Mouse (Mus musculus): ENCODE results near the gene Olfr159. TPM values are rescaled to one million over a fixed set of nuclear protein-coding genes. Genes with fewer than 3 reads are reported as not detected.

Gene Olfr159
- total and polyA plus RNA-seq, 2 experiments from 2014 or later, result not detected

DNA sequence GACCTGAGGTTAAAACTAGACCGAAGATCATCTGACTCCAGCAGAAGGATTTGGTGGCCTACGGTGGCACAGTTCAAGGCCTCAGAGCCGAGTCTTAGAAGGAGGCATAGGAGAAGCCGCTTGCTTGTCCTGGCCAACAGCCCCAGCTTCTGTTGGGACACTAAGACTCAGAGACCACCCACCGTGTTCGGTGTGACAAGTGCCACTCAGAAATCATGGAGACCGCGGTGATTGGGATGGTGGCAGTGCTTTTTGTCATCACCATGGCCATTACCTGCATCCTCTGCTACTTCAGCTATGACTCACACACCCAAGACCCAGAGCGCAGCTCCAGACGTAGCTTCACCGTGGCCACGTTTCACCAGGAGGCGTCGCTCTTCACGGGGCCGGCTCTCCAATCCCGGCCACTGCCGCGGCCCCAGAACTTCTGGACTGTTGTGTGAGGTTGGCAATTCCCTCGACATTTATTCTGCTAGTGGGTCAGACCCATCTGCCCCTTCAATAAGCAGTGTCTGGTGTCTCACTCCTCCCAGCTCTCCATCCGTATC, 40.0 kb downstream of the Olfr159 start:
- no peaks in the 10 kb centered on the region for H3K27me3 ChIP-seq (ENCODE audit: control insufficient read depth, insufficient read depth, low read length)
- peak overlapping the region; percentile 28; the same call in 1 of the 2 replicates for H3K9ac ChIP-seq (replicated peaks; ENCODE audit: low read depth, low read length)
- H3K4me3 ChIP-seq (ENCODE audit: low read depth, low read length), result no peak overlapping the region
- peak overlapping the region; percentile 97 for H3K27ac ChIP-seq (ENCODE audit: low read depth)
- TF ChIP-seq EP300 (IDR thresholded peaks at IDR 0.05; ENCODE audit: low read depth), result no peak
- no peak for TF ChIP-seq CTCF (IDR thresholded peaks at IDR 0.05; ENCODE audit: low read depth)
- peaks cover 64% of the 10 kb centered on the region for H3K4me1 ChIP-seq (ENCODE audit: control insufficient read depth, insufficient read depth)
- WGBS, result 57% methylated on average over 21 of the region's 21 CpGs
- no peaks in the 10 kb centered on the region for H3K36me3 ChIP-seq (replicated peaks; ENCODE audit: control insufficient read depth, insufficient read depth, low read length)
- H3K4me2 ChIP-seq (ENCODE audit: low read depth, low read length), result 0 out of 2 replicates have a peak overlapping the region, but pooled peaks have one; percentile 15
- DNase-seq (ENCODE audit: low spot score), result no peak
- no peak for ATAC-seq (ENCODE audit: insufficient read depth, low read depth)
- H3K9me3 ChIP-seq (replicated peaks; ENCODE audit: control insufficient read depth, low read length), result no peaks in the 10 kb centered on the region

DNA sequence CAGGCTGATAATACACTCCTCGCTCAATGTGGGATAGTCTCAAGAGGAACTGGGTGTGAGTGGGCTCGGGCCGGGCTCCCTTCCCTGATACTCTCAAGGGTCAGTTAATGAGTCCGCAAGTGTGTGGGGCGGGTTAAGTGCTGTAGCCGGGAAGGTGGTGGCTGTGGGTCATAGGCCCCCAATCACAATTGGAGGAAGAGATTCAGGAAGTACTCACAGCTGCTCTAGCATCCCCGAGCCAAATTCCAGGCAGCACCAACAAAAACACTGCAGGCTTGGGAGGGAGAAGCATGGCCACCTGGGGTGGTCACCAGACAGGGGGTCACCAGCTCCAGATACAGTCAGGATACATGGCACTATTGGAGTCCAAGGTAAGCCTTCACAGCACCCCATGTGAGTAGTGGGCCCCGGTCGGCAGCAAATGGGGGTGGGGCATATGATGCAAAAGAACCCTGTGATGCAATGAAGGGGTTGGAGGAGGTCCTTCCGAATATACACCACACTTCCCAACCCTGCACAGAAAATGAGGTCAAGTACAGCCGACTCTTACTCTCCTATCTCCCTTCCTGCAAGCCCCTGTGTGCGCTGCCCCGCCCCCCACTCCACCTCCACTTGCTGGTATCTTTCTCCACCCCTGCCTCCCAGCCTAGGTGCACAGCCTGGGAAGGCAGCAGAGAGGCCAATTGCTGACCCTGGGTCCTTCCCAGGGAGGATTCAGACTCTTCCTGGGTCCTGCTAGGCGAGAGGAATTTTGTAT, 40.8 kb downstream of the Olfr159 start, which contains the start of gene Spaar:
Gene Spaar (plus strand): TSS at position 241 of the 757 bp plus-strand sequence.
- TF ChIP-seq CTCF (IDR thresholded peaks at IDR 0.05; ENCODE audit: low read depth) (no peak), EP300 (IDR thresholded peaks at IDR 0.05; ENCODE audit: low read depth) (peak; percentile 68; the same call in 1 of the 2 replicates)
- Histone ChIP-seq H3K27me3 (ENCODE audit: control insufficient read depth, insufficient read depth, low read length) (no peaks in the 10 kb centered on the region), H3K4me1 (ENCODE audit: control insufficient read depth, insufficient read depth) (peaks cover 61% of the 10 kb centered on the region), H3K9me3 (replicated peaks; ENCODE audit: control insufficient read depth, low read length) (no peaks in the 10 kb centered on the region), H3K36me3 (replicated peaks; ENCODE audit: control insufficient read depth, insufficient read depth, low read length) (no peaks in the 10 kb centered on the region), H3K4me2 (ENCODE audit: low read depth, low read length) (peak within 1 kb of the TSS; percentile 26; the same call in 1 of the 2 replicates), H3K9ac (replicated peaks; ENCODE audit: low read depth, low read length) (peak within 1 kb of the TSS; percentile 28; the same call in 1 of the 2 replicates), H3K27ac (ENCODE audit: low read depth) (peak within 1 kb of the TSS; percentile 97), H3K4me3 (ENCODE audit: low read depth, low read length) (no peak within 1 kb of the TSS)
- ATAC-seq (ENCODE audit: insufficient read depth, low read depth) (peak; percentile 29), DNase-seq (ENCODE audit: low spot score) (peak; percentile 70)
- 29% methylated on average over 14 of the region's 14 CpGs for WGBS

DNA sequence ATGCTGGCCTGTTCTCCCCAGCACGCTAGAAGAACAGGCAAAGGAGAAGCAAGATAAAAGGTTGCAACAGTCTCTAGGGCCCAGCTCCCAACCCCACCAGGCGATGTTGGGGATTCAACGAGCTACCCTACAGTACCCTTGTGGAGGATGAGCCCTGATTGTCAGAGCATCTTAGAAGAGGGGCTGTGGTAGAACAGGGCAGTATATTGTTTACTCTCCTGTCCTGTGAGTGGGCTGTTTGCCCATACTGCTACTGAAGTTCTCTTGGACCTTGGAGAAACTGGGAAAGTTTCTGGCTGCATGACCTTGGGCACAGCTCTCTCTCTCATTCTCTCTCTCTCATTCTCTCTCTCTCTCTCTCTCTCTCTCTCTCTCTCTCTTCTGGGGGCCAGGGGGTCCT, 41.7 kb downstream of the Olfr159 start:
- ATAC-seq (ENCODE audit: insufficient read depth, low read depth), result 0 out of 2 replicates have a peak, but pooled peaks have one; percentile 0
- H3K27me3 ChIP-seq (ENCODE audit: control insufficient read depth, insufficient read depth, low read length), result no peaks in the 10 kb centered on the region
- H3K27ac ChIP-seq (ENCODE audit: low read depth), result peak overlapping the region; percentile 97
- H3K9me3 ChIP-seq (replicated peaks; ENCODE audit: control insufficient read depth, low read length), result no peaks in the 10 kb centered on the region
- peak; percentile 52 for DNase-seq (ENCODE audit: low spot score)
- TF ChIP-seq CTCF (IDR thresholded peaks at IDR 0.05; ENCODE audit: low read depth) (no peak), EP300 (IDR thresholded peaks at IDR 0.05; ENCODE audit: low read depth) (no peak)
- peak overlapping the region; percentile 26; the same call in 1 of the 2 replicates for H3K4me2 ChIP-seq (ENCODE audit: low read depth, low read length)
- H3K36me3 ChIP-seq (replicated peaks; ENCODE audit: control insufficient read depth, insufficient read depth, low read length), result no peaks in the 10 kb centered on the region
- H3K9ac ChIP-seq (replicated peaks; ENCODE audit: low read depth, low read length), result no peak overlapping the region
- H3K4me3 ChIP-seq (ENCODE audit: low read depth, low read length), result no peak overlapping the region
- WGBS, result 25% methylated on average over 3 of the region's 3 CpGs
- peaks cover 61% of the 10 kb centered on the region for H3K4me1 ChIP-seq (ENCODE audit: control insufficient read depth, insufficient read depth)

DNA sequence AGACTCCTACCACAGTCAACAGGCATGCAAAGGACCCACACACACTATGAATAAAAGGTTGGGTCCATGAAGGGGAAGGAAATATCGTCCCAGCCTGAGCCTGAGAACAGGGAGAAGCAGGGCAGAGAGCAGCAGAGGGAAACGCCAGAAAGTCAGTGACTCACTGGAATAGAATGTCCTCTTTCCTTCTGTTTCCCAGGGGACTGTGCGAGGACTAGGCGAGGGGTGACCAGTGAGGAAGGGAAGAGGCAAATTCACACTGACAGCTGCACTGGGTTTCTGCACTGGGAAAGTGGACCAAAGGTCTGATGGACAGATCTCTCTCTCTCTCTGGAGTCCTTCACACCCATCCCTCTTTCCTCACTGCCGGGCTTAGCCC, 42.2 kb downstream of the Olfr159 start:
- Histone ChIP-seq H3K27me3 (ENCODE audit: control insufficient read depth, insufficient read depth, low read length) (no peaks in the 10 kb centered on the region), H3K4me1 (ENCODE audit: control insufficient read depth, insufficient read depth) (peaks cover 61% of the 10 kb centered on the region), H3K9ac (replicated peaks; ENCODE audit: low read depth, low read length) (no peak overlapping the region), H3K4me2 (ENCODE audit: low read depth, low read length) (peak overlapping the region; percentile 26; the same call in 1 of the 2 replicates), H3K27ac (ENCODE audit: low read depth) (peak overlapping the region; percentile 97), H3K9me3 (replicated peaks; ENCODE audit: control insufficient read depth, low read length) (no peaks in the 10 kb centered on the region), H3K4me3 (ENCODE audit: low read depth, low read length) (no peak overlapping the region), H3K36me3 (replicated peaks; ENCODE audit: control insufficient read depth, insufficient read depth, low read length) (no peaks in the 10 kb centered on the region)
- ATAC-seq (ENCODE audit: insufficient read depth, low read depth), result peak; percentile 77
- peak; percentile 94 for DNase-seq (ENCODE audit: low spot score)
- TF ChIP-seq CTCF (IDR thresholded peaks at IDR 0.05; ENCODE audit: low read depth) (no peak), EP300 (IDR thresholded peaks at IDR 0.05; ENCODE audit: low read depth) (peak; percentile 98)
- WGBS, result 5% methylated on average over 5 of the region's 5 CpGs

GRCm38 (mm10) chr4:43727718-43728575, 42.9 kb downstream of the Olfr159 start:
- ATAC-seq (ENCODE audit: insufficient read depth, low read depth), result peak; percentile 24
- H3K27me3 ChIP-seq (ENCODE audit: control insufficient read depth, insufficient read depth, low read length), result no peaks in the 10 kb centered on the region
- H3K4me2 ChIP-seq (ENCODE audit: low read depth, low read length), result peak overlapping the region; percentile 10; the same call in 1 of the 2 replicates
- WGBS, result 45% methylated on average over 7 of the region's 7 CpGs
- no peaks in the 10 kb centered on the region for H3K36me3 ChIP-seq (replicated peaks; ENCODE audit: control insufficient read depth, insufficient read depth, low read length)
- peaks cover 56% of the 10 kb centered on the region for H3K4me1 ChIP-seq (ENCODE audit: control insufficient read depth, insufficient read depth)
- no peak overlapping the region for H3K9ac ChIP-seq (replicated peaks; ENCODE audit: low read depth, low read length)
- H3K9me3 ChIP-seq (replicated peaks; ENCODE audit: control insufficient read depth, low read length), result no peaks in the 10 kb centered on the region
- TF ChIP-seq EP300 (IDR thresholded peaks at IDR 0.05; ENCODE audit: low read depth) (no peak), CTCF (IDR thresholded peaks at IDR 0.05; ENCODE audit: low read depth) (no peak)
- no peak for DNase-seq (ENCODE audit: low spot score)
- no peak overlapping the region for H3K4me3 ChIP-seq (ENCODE audit: low read depth, low read length)
- peak overlapping the region; percentile 97 for H3K27ac ChIP-seq (ENCODE audit: low read depth)
